Mouse (Mus musculus) kidney, postnatal 36 days (tissue): Measurements from ENCODE around the gene Fam173a.
A peak's percentile ranks its signal among the peaks of the same experiment; 100 is the strongest.

Experiments used
- DNase-seq, 2 experiments: peaks; one replicate each; pipeline ENCODE4 v3.0.0; 2021 to 2022; ENCODE audit warnings: mixed read lengths in 2 of 2

Fam173a gene

GRCm38 (mm10) chr17:25796951-25797369, 4.3 kb upstream of the Fam173a start, which contains the start of gene Metrn:
Metrn (minus strand) TSS chr17:25797136.
- peak; percentile 92 to 97 for DNase-seq

- peak; percentile 52 to 72 for DNase-seq
Observed at GRCm38 (mm10) chr17:25796211-25796771, 3.6 kb upstream of the Fam173a start.

- peak; percentile 79 to 83 for DNase-seq
Observed at GRCm38 (mm10) chr17:25795609-25796092, 3.0 kb upstream of the Fam173a start, which contains the start of gene AC134908.4. AC134908.4 (minus strand) TSS chr17:25795659.

- DNase-seq, result no peak
Observed at GRCm38 (mm10) chr17:25794998-25795397, 2.3 kb upstream of the Fam173a start.

GRCm38 (mm10) chr17:25794197-25794596, 1.5 kb upstream of the Fam173a start:
- no peak for DNase-seq

- peak; percentile 77 to 88 for DNase-seq
Observed at GRCm38 (mm10) chr17:25791843-25792527, 716 bp downstream of the Fam173a start.

GRCm38 (mm10) chr17:25791320-25791842, 1.3 kb downstream of the Fam173a start:
- DNase-seq, result no peak

GRCm38 (mm10) chr17:25786781-25787504, 5.8 kb downstream of the Fam173a start:
- no peak for DNase-seq

- no peak for DNase-seq
Observed at GRCm38 (mm10) chr17:25786280-25786679, 6.4 kb downstream of the Fam173a start, which contains the start of gene Ccdc78. Ccdc78 (plus strand) TSS chr17:25786580.

- DNase-seq, result peak; percentile 97 to 99
Observed at GRCm38 (mm10) chr17:25785281-25785745, 7.4 kb downstream of the Fam173a start, which contains the start of gene Haghl. Haghl (minus strand) TSS chr17:25785673.

- no peak for DNase-seq
Observed at GRCm38 (mm10) chr17:25783861-25784574, 8.7 kb downstream of the Fam173a start.

GRCm38 (mm10) chr17:25783086-25783485, 9.6 kb downstream of the Fam173a start:
- DNase-seq, result peak; percentile 33 to 68

- DNase-seq, result no peak
Observed at GRCm38 (mm10) chr17:25781339-25781738, 11.4 kb downstream of the Fam173a start.

- no peak for DNase-seq
Observed at GRCm38 (mm10) chr17:25777948-25778347, 14.8 kb downstream of the Fam173a start.

- DNase-seq, result peak; percentile 53 to 67
Observed at GRCm38 (mm10) chr17:25775318-25776062, 17.2 kb downstream of the Fam173a start.

GRCm38 (mm10) chr17:25773549-25774120, 19.1 kb downstream of the Fam173a start, which contains the start of gene Narfl:
Narfl (plus strand) TSS chr17:25773776.
- peak; percentile 97 to 99 for DNase-seq

GRCm38 (mm10) chr17:25769331-25769730, 23.4 kb downstream of the Fam173a start:
- DNase-seq, result no peak

- DNase-seq, result no peak
Observed at GRCm38 (mm10) chr17:25765886-25766285, 26.8 kb downstream of the Fam173a start.

GRCm38 (mm10) chr17:25762591-25762990, 30.1 kb downstream of the Fam173a start:
- DNase-seq, result no peak

GRCm38 (mm10) chr17:25761561-25761970, 31.1 kb downstream of the Fam173a start:
- DNase-seq, result no peak

GRCm38 (mm10) chr17:25760148-25760547, 32.6 kb downstream of the Fam173a start:
- DNase-seq, result no peak
